Mouse (Mus musculus): ENCODE measurements around the gene Ubac2.
"Not testable (repeated sequence)": the region's sequence is repeated elsewhere in the genome, so short reads cannot be mapped to it uniquely, and the experiment has no call there.

The Ubac2 gene

GRCm38 (mm10) chr14:122047784-122048183, 169.4 kb downstream of the Ubac2 start:
- DNase-seq (ENCODE audit: low read depth) = no peak

- DNase-seq (ENCODE audit: low read depth) = no peak
Measured at GRCm38 (mm10) chr14:122048816-122049215, 170.4 kb downstream of the Ubac2 start.

GRCm38 (mm10) chr14:122052896-122053635, 174.6 kb downstream of the Ubac2 start:
- no peak for DNase-seq (ENCODE audit: low read depth)

GRCm38 (mm10) chr14:122056871-122057270, 178.5 kb downstream of the Ubac2 start:
- DNase-seq (ENCODE audit: low read depth) = no peak

DNA sequence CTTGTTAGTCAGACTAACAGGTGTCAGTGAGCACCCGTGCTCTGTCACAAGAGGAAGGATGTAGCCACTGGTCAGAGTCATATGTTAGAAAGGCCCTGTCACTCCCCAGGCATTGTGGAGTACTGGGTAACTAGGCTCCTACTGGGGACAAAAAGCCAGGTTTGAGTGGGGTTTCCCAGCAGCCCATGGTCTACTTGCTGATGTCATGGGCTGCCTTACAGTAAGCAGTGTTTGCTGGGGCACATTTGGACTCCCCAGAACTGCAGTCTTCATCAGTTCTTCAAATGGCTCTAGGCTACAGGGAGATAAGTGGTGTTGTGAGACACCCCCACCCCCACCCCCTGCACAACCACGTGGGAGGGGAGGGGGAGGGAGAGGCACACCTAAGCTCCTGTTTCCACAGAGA, 179.5 kb downstream of the Ubac2 start:
- DNase-seq (ENCODE audit: low read depth) = no peak

- peak; percentile 86 for DNase-seq (ENCODE audit: low read depth)
Measured at GRCm38 (mm10) chr14:122060642-122061041, 182.2 kb downstream of the Ubac2 start.

- DNase-seq (ENCODE audit: low read depth) = peak; percentile 46
Measured at GRCm38 (mm10) chr14:122061376-122061775, 183.0 kb downstream of the Ubac2 start.

- no peak for DNase-seq (ENCODE audit: low read depth)
Measured at GRCm38 (mm10) chr14:122062411-122063090, 184.1 kb downstream of the Ubac2 start.

DNA sequence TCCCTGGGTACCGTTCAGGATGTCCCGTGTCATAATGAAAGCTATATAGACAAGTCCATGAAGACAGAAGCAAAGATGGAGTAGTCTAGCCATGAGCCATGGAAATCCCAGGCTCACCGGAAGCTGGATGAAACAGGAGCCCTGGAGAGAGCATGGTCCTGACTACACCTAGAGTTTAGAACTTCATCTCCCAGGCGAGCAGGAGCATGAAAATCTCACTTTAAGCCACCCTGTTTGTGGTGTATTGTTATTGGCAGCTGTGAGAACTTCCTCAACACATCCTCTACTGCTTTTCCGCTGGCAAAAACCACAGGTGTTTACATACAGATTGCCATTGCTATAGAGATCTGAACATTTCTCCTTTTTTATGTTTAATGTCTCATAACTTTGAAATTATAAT, 185.2 kb downstream of the Ubac2 start:
- DNase-seq (ENCODE audit: low read depth) = peak; percentile 67

GRCm38 (mm10) chr14:122064519-122064918, 186.1 kb downstream of the Ubac2 start:
- peak; percentile 71 for DNase-seq (ENCODE audit: low read depth)

DNA sequence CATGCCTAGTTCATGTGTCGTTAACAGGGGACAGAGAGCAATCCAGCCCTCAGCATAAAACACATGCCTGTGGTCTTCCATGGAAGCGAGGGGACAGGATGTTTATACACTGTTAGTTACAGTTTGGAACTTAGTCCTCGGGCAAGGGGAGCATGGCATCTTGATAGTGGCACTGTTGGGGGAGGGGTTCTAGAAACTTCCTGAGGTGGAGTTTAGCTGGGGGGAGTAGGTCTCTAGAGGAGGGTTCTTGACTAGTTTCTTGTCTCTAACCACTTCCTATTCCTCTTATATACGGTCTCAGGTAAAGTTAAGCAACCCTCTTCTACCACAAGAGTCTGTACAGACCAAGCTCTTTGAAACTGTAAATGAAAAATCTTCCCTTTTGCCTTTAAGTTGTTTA, 187.8 kb downstream of the Ubac2 start:
- DNase-seq (ENCODE audit: low read depth) = peak; percentile 48

GRCm38 (mm10) chr14:122068036-122068435, 189.6 kb downstream of the Ubac2 start:
- not testable (repeated sequence) for DNase-seq (ENCODE audit: low read depth)

GRCm38 (mm10) chr14:122068801-122069695, 190.6 kb downstream of the Ubac2 start:
- no peak for DNase-seq (ENCODE audit: low read depth)

DNA sequence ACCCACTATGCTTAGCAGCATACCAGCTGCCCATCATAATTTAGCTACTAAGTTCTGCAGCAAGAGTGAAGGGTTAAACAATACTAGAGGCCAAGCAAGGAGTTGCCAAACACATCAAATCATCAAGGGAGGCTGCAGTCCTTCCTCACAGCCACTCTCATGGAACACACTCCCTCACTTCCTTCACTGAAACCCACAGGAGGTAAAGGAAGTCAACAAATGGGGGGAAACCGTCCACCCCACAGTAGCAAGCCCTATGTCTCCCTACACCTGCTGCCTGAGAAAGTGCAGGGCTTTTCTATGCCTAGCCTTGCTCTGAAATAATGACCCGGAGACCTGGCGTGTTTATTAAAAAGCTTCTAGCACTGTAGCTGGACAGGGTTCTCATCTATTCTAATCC, 191.5 kb downstream of the Ubac2 start:
- DNase-seq (ENCODE audit: low read depth) = no peak
